Mouse (Mus musculus): ENCODE data around the gene Ncam1. TPM values are rescaled to one million over a fixed set of nuclear protein-coding genes. Genes with fewer than 3 reads are reported as not detected.

The Ncam1 gene
- total and polyA plus RNA-seq, 3 experiments = 0.08 TPM; not detected in 2

DNA sequence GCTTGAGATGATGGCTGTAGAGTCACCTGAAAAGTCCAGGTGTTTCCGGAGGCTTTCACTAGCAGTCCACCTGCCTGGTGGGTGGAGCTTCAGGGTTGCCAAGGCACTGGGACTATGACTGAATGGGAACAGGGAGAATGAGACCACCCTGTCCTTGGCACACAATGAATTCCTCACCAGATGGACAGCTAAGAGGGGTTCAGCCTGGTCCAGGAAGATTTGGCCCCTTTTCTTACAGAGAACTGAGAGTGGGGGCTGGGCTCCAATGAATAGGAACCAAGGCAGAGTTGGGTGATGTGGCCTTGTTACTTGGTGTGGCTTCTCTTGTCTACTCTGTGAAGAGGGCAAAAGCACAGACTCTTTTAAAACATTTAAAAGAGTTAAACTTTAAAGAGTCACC is 346.3 kb downstream of the Ncam1 start:
- Histone ChIP-seq H3K4me1 (ENCODE audit: control insufficient read depth in 1 of 2, insufficient read depth in 2 of 2) (no peaks in the 10 kb centered on the region), H3K79me2 (replicated peaks; ENCODE audit: control insufficient read depth, extremely low read depth, insufficient read depth, poor library complexity, severe bottlenecking) (no peaks in the 10 kb centered on the region), H3K27me3 (replicated peaks) (no peaks in the 10 kb centered on the region), H3K9ac (ENCODE audit: insufficient read depth, low read depth) (no peak overlapping the region), H3K4me3 (replicated peaks in 1 of 3; ENCODE audit: low read depth in 2 of 3, low read length in 2 of 3, poor library complexity in 1 of 3) (no peak overlapping the region), H3K36me3 (replicated peaks in 1 of 2; ENCODE audit: control insufficient read depth in 1 of 2, insufficient read depth in 1 of 2, low read length in 1 of 2) (no peaks in the 10 kb centered on the region), H3K27ac (ENCODE audit: insufficient read depth, low read depth) (no peak overlapping the region), H3K4me2 (ENCODE audit: insufficient read depth, low read depth, poor library complexity, severe bottlenecking) (no peak overlapping the region), H3K9me3 (replicated peaks; ENCODE audit: low read length) (peaks cover 6% of the 10 kb centered on the region)
- dilution Hi-C loops (cut with MboI; ENCODE audit: extremely low pct_ligation_motif_present, extremely low pct_unique_long_range_greater_than_20kb, low sequenced_read_pairs) = no loop called here
- in situ Hi-C loops (cut with MboI; ENCODE audit: low pct_ligation_motif_present, low pct_unique_long_range_greater_than_20kb, low sequenced_read_pairs) = no loop called here
- no peak for TF ChIP-seq ZNF384 (IDR thresholded peaks at IDR 0.05; ENCODE audit: low read depth, low read length)
- TF ChIP-seq MAX (IDR thresholded peaks at IDR 0.05; ENCODE audit: low read length) = no peak
- no peak for TF ChIP-seq POLR2AphosphoS2 (IDR thresholded peaks at IDR 0.05; ENCODE audit: low read depth, low read length)
- no peak for TF ChIP-seq MXI1 (IDR thresholded peaks at IDR 0.05; ENCODE audit: low read depth, low read length)
- no peak for TF ChIP-seq JUN (IDR thresholded peaks at IDR 0.05; ENCODE audit: insufficient read depth, low read depth, low read length)
- TF ChIP-seq RCOR1 (conservative IDR thresholded peaks at IDR 0.05; ENCODE audit: low read depth, low read length) = no peak
- TF ChIP-seq POLR2A (IDR thresholded peaks at IDR 0.05; ENCODE audit: low read depth, low read length) = no peak
- TF ChIP-seq UBTF (IDR thresholded peaks at IDR 0.05; ENCODE audit: low read depth, low read length) = no peak
- no peak for TF ChIP-seq ZKSCAN1 (IDR thresholded peaks at IDR 0.05; ENCODE audit: borderline replicate concordance, low read depth, low read length)
- TF ChIP-seq HCFC1 (IDR thresholded peaks at IDR 0.05; ENCODE audit: low read depth, low read length) = no peak
- no peak for TF ChIP-seq MEF2A (IDR thresholded peaks at IDR 0.05; ENCODE audit: borderline replicate concordance, low read depth, low read length)
- DNase-seq (ENCODE audit: extremely low read depth) = no peak
